Mouse (Mus musculus) lung, postnatal 0 days (tissue): ENCODE results near the gene Pcbp3.

Experiments used
- CTCF ChIP-seq: IDR thresholded peaks from 2 replicates; pipeline ENCODE4 v1.5.1; 2016; ENCODE audit warnings: antibody characterized with exemption, mild to moderate bottlenecking
- EP300 ChIP-seq: IDR thresholded peaks from 2 replicates; pipeline ENCODE4 v1.6.1; 2016; ENCODE audit warnings: antibody characterized with exemption, mild to moderate bottlenecking, control low read depth

DNA sequence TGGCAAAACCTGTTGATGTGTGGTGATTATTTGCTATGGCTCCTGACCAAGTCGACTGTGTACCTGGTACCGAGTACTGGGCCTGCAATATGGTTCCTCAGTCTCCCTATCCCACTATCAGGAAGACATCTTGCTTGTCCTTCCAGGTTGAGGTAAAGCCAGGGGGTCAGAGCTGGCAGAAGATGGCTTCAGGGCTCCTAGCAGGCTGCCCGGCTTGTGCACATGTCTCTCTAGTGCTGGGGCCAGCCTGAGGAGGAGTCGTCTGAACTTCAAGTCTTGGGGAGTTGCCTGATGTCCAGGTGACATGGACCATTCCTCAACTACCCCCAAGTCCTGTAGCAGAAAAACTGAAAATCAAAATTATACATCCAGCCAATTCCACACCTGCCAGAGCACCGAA is 201.8 kb downstream of the Pcbp3 start:
- TF ChIP-seq CTCF (no peak), EP300 (no peak)
